Mouse (Mus musculus) embryo, embryonic 10.5 days (tissue): ENCODE data around the gene Mon2.
A peak's percentile ranks its signal among the peaks of the same experiment; 100 is the strongest.
"Not testable (repeated sequence)": the region's sequence is repeated elsewhere in the genome, so short reads cannot be mapped to it uniquely, and the experiment has no call there.

ENCODE experiments used
- DNase-seq: peaks from one replicate; pipeline ENCODE4 v3.0.0-alpha.2; 2015; ENCODE audit warnings: low spot score

Gene Mon2

GRCm38 (mm10) chr10:122991648-122992047 lies 84.7 kb downstream of the Mon2 start:
- no peak for DNase-seq

- DNase-seq: no peak
These were observed 85.3 kb downstream of the Mon2 start for GRCm38 (mm10) chr10:122991053-122991452.

- DNase-seq: no peak
These were observed 85.7 kb downstream of the Mon2 start for GRCm38 (mm10) chr10:122990606-122991005.

GRCm38 (mm10) chr10:122989916-122990315 lies 86.4 kb downstream of the Mon2 start:
- DNase-seq: no peak

GRCm38 (mm10) chr10:122988372-122988771 lies 87.9 kb downstream of the Mon2 start:
- DNase-seq: no peak

GRCm38 (mm10) chr10:122987671-122988128 lies 88.6 kb downstream of the Mon2 start:
- peak; percentile 77 for DNase-seq

GRCm38 (mm10) chr10:122986320-122987225 lies 89.7 kb downstream of the Mon2 start:
- peak; percentile 84 for DNase-seq

GRCm38 (mm10) chr10:122985515-122986319 lies 90.6 kb downstream of the Mon2 start:
- peak; percentile 87 for DNase-seq

- peak; percentile 67 for DNase-seq
These were observed 91.1 kb downstream of the Mon2 start for GRCm38 (mm10) chr10:122985252-122985514.

- DNase-seq: peak; percentile 50
These were observed 91.6 kb downstream of the Mon2 start for GRCm38 (mm10) chr10:122984531-122985251.

- DNase-seq: peak; percentile 57
These were observed 92.5 kb downstream of the Mon2 start for GRCm38 (mm10) chr10:122983579-122984530.

GRCm38 (mm10) chr10:122982909-122983578 lies 93.3 kb downstream of the Mon2 start:
- DNase-seq: no peak

GRCm38 (mm10) chr10:122980123-122980522 lies 96.2 kb downstream of the Mon2 start:
- DNase-seq: no peak

GRCm38 (mm10) chr10:122979356-122979755 lies 96.9 kb downstream of the Mon2 start:
- no peak for DNase-seq

- DNase-seq: no peak
These were observed 100.3 kb downstream of the Mon2 start for GRCm38 (mm10) chr10:122976038-122976437.

- no peak for DNase-seq
These were observed 103.1 kb downstream of the Mon2 start for GRCm38 (mm10) chr10:122973241-122973640.

GRCm38 (mm10) chr10:122970188-122970587 lies 106.1 kb downstream of the Mon2 start:
- no peak for DNase-seq

GRCm38 (mm10) chr10:122966421-122966820 lies 109.9 kb downstream of the Mon2 start:
- no peak for DNase-seq

- DNase-seq: not testable (repeated sequence)
These were observed 110.7 kb downstream of the Mon2 start for GRCm38 (mm10) chr10:122965650-122966049.

- DNase-seq: no peak
These were observed 112.1 kb downstream of the Mon2 start for GRCm38 (mm10) chr10:122964241-122964636.
